Mouse (Mus musculus) ovary, adult 10 weeks (tissue): ENCODE data around the gene F7. TPM values are rescaled to one million over a fixed set of nuclear protein-coding genes. Genes with fewer than 3 reads are reported as not detected.

Experiments
- polyA plus RNA-seq: library from polyadenylated mRNA; stranded (reverse); fragments of 350-450 nt; fragmentation: Illumina TruSeq; extraction: RNeasy Lipid Tissue Mini Kit (QIAGEN cat#74804); gene quantifications from one replicate; pipeline ENCODE4 v1.2.3, GENCODE M21; 2014

The F7 gene
- polyA plus RNA-seq, result not detected

GRCm38 (mm10) chr8:13025487-13026224, at the start of gene F7:
Gene F7, plus strand, starts transcription at chr8:13026034.

GRCm38 (mm10) chr8:13037015-13037414, 11.2 kb downstream of the F7 start, which contains the start of gene F10:
Gene F10, plus strand, starts transcription at chr8:13037308.

GRCm38 (mm10) chr8:13060441-13061150, 34.8 kb downstream of the F7 start, which contains the start of gene Proz:
Gene Proz, plus strand, starts transcription at chr8:13060914.

Other genes with a start within 250 kb of the F7 start
- 3.7 TPM for gene Mcf2l, start 152.2 kb upstream of the F7 start, polyA plus RNA-seq
- gene F10, start 11.3 kb downstream of the F7 start, polyA plus RNA-seq, result not detected
- gene Proz, start 34.9 kb downstream of the F7 start, polyA plus RNA-seq, result not detected
- gene Pcid2, start 79.4 kb downstream of the F7 start, polyA plus RNA-seq, result 17.4 TPM
- gene Cul4a, start 79.6 kb downstream of the F7 start, polyA plus RNA-seq, result 180 TPM
- 472 TPM for gene Lamp1, start 133.1 kb downstream of the F7 start, polyA plus RNA-seq
- gene Grtp1, start 174.6 kb downstream of the F7 start, polyA plus RNA-seq, result 9.5 TPM
- gene Adprhl1, start 228.1 kb downstream of the F7 start, polyA plus RNA-seq, result not detected